Mouse (Mus musculus): ENCODE results near the gene Fam174b.

Gene Fam174b

DNA sequence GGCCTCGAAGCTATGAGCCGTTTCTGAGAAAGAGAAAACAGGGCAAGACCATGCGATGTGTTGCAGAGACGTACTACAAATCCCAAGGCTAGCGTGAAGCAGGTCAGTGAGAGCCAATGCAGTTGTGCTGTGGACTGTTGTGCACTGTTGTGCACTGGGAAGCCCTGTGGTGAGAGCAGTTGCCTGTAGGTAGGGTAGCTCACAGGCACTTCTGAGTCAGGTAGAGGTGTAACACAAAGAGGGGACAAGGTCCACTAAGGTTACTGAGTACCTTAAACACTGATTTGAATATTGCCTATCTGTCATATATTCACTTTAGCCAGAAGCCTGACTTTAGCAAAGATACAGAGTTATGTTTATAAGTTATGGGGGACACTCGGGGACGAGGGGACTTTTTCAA, 74.4 kb downstream of the Fam174b start:
- in situ Hi-C loops (cut with MseI, MboI): no loop called here

- in situ Hi-C loops (cut with MseI, MboI): no loop called here
Observed at GRCm38 (mm10) chr7:73816255-73816996, 76.3 kb downstream of the Fam174b start.

GRCm38 (mm10) chr7:73819366-73819765, 79.3 kb downstream of the Fam174b start:
- in situ Hi-C loops (cut with MseI, MboI): no loop called here

All from mouse trophoblast stem cell (cell line).